Mouse (Mus musculus) MEL (cell line): ENCODE measurements at regions not wholly inside any gene's neighbourhood (a gene's known extent, or its start where the extent isn't known, plus 50 kb on each side); places are given as distances from the start of the nearest gene placed in this dataset.

Source experiments
- DNase-seq: peaks from one replicate; pipeline ENCODE4 v3.0.0; 2011; ENCODE audit warnings: low read depth, low spot score
- H3K27ac ChIP-seq: 2 replicates; pipeline ENCODE4 v1.5.1; 2012; ENCODE audit warnings: low read depth, mild to moderate bottlenecking, control low read depth, low read length, moderate library complexity; ENCODE audit not compliant: control insufficient read depth
- H3K27me3 ChIP-seq, 2 experiments: fragments of 150-350 bp in 1 of 2; sonication (generic) in 1 of 2; 2 replicates each; pipeline ENCODE4 v1.6.1; 2012; ENCODE audit warnings: low read length in 2 of 2, mild to moderate bottlenecking in 2 of 2, improper control_type of control experiment in 1 of 2, moderate library complexity in 1 of 2; ENCODE audit not compliant: insufficient read depth in 2 of 2, control insufficient read depth in 1 of 2
- H3K36me3 ChIP-seq, 2 experiments: 2 replicates each; pipeline ENCODE4 v1.6.1; 2012 to 2014; ENCODE audit warnings: low read length in 2 of 2, improper control_type of control experiment in 1 of 2, inconsistent platforms in 1 of 2, mild to moderate bottlenecking in 1 of 2; ENCODE audit not compliant: insufficient read depth in 2 of 2, control insufficient read depth in 1 of 2
- H3K4me1 ChIP-seq, 2 experiments: fragments of 150-350 bp in 1 of 2; sonication (generic) in 1 of 2; 2 replicates each; pipeline ENCODE4 v1.6.1; 2012; ENCODE audit warnings: low read length in 2 of 2, improper control_type of control experiment in 1 of 2, mild to moderate bottlenecking in 1 of 2; ENCODE audit not compliant: insufficient read depth in 2 of 2, control insufficient read depth in 1 of 2
- H3K4me3 ChIP-seq, 2 experiments: fragments of 150-350 bp in 1 of 2; sonication (generic) in 1 of 2; 2 replicates each; pipeline ENCODE4 v1.5.1; 2012; ENCODE audit warnings: low read depth in 2 of 2, low read length in 2 of 2, mild to moderate bottlenecking in 2 of 2, moderate library complexity in 2 of 2, control low read depth in 1 of 2, improper control_type of control experiment in 1 of 2; ENCODE audit not compliant: control insufficient read depth in 1 of 2, insufficient read depth in 1 of 2
- H3K79me2 ChIP-seq: 2 replicates; pipeline ENCODE4 v1.6.1; 2012; ENCODE audit warnings: mild to moderate bottlenecking, low read length, moderate library complexity; ENCODE audit not compliant: control insufficient read depth, poor library complexity, insufficient read depth
- H3K9ac ChIP-seq: 2 replicates; pipeline ENCODE4 v1.6.1; 2012; ENCODE audit warnings: low read depth, mild to moderate bottlenecking, control low read depth, low read length, moderate library complexity; ENCODE audit not compliant: control insufficient read depth, poor library complexity, severe bottlenecking
- H3K9me3 ChIP-seq: fragments of 150-350 bp; sonication (generic); replicated peaks from 2 replicates; pipeline ENCODE4 v1.6.1; 2012; ENCODE audit warnings: mild to moderate bottlenecking, low read length, improper control_type of control experiment, moderate library complexity; ENCODE audit not compliant: insufficient read depth
- BHLHE40 ChIP-seq: IDR thresholded peaks from 2 replicates; pipeline ENCODE4 v1.6.1; 2012; ENCODE audit warnings: low read depth, mild to moderate bottlenecking, inconsistent platforms, low read length, improper control_type of control experiment, borderline replicate concordance
- CHD2 ChIP-seq: IDR thresholded peaks from 2 replicates; pipeline ENCODE4 v1.6.1; 2011; ENCODE audit warnings: low read length, improper control_type of control experiment
- CTCF ChIP-seq, 3 experiments: IDR thresholded peaks in 2 of 3; conservative IDR thresholded peaks in 1 of 3; 2 replicates each; pipeline ENCODE4 v1.5.1; 2011 to 2012; ENCODE audit warnings: low read length in 3 of 3, low read depth in 2 of 3, mild to moderate bottlenecking in 2 of 3, improper control_type of control experiment in 1 of 3, inconsistent platforms in 1 of 3, mixed read lengths in 1 of 3, moderate library complexity in 1 of 3; ENCODE audit not compliant: control insufficient read depth in 1 of 3, insufficient read depth in 1 of 3, poor library complexity in 1 of 3, severe bottlenecking in 1 of 3
- E2F4 ChIP-seq: IDR thresholded peaks from 2 replicates; pipeline ENCODE4 v1.6.1; 2011; ENCODE audit warnings: low read depth, low read length, improper control_type of control experiment, borderline replicate concordance
- GABPA ChIP-seq: IDR thresholded peaks from 2 replicates; pipeline ENCODE4 v1.6.1; 2012; ENCODE audit warnings: low read depth, mild to moderate bottlenecking, inconsistent platforms, low read length, improper control_type of control experiment, moderate library complexity
- KAT2A ChIP-seq: conservative IDR thresholded peaks from 2 replicates; pipeline ENCODE4 v1.6.1; 2012; ENCODE audit warnings: low read depth, low read length, improper control_type of control experiment, inconsistent platforms
- MAX ChIP-seq: IDR thresholded peaks from 2 replicates; pipeline ENCODE4 v1.6.1; 2011; ENCODE audit warnings: low read length, improper control_type of control experiment
- MAZ ChIP-seq: IDR thresholded peaks from 2 replicates; pipeline ENCODE4 v1.6.1; 2012; ENCODE audit warnings: low read depth, mild to moderate bottlenecking, inconsistent platforms, low read length, improper control_type of control experiment
- MXI1 ChIP-seq: IDR thresholded peaks from 2 replicates; pipeline ENCODE4 v1.6.1; 2011; ENCODE audit warnings: mild to moderate bottlenecking, low read depth, low read length, improper control_type of control experiment
- NRF1 ChIP-seq: IDR thresholded peaks from 2 replicates; pipeline ENCODE4 v1.6.1; 2014; ENCODE audit warnings: low read depth, mild to moderate bottlenecking, inconsistent platforms, low read length, improper control_type of control experiment, moderate library complexity; ENCODE audit not compliant: poor library complexity, insufficient read depth, severe bottlenecking
- SMC3 ChIP-seq: IDR thresholded peaks from 2 replicates; pipeline ENCODE4 v1.6.1; 2011; ENCODE audit warnings: low read depth, low read length, improper control_type of control experiment
- USF1 ChIP-seq: IDR thresholded peaks from 2 replicates; pipeline ENCODE4 v1.6.1; 2014; ENCODE audit warnings: low read depth, mild to moderate bottlenecking, inconsistent platforms, low read length, improper control_type of control experiment, moderate library complexity
- ZKSCAN1 ChIP-seq: IDR thresholded peaks from 2 replicates; pipeline ENCODE4 v1.6.1; 2012; ENCODE audit warnings: low read depth, mild to moderate bottlenecking, inconsistent platforms, low read length, improper control_type of control experiment, moderate library complexity

- DNase-seq: no peak
- H3K27ac ChIP-seq: no peak overlapping the region
- H3K4me3 ChIP-seq: no peak overlapping the region
- H3K4me1 ChIP-seq: no peaks in the 10 kb centered on the region
- no peak overlapping the region for H3K9ac ChIP-seq
- peaks cover 0 to 2% of the 10 kb centered on the region in 2 experiments; a peak in 1 of 4 replicates for H3K27me3 ChIP-seq
- H3K79me2 ChIP-seq: no peaks in the 10 kb centered on the region
- TF ChIP-seq CHD2 (no peak), ZKSCAN1 (no peak)
- no peaks in the 10 kb centered on the region for H3K9me3 ChIP-seq
- no peaks in the 10 kb centered on the region for H3K36me3 ChIP-seq
Measured at GRCm38 (mm10) chr13:101112176-101112575, 278.9 kb upstream of the Slc30a5 start.

- TF ChIP-seq USF1 (no peak), MXI1 (no peak), MAX (no peak), E2F4 (no peak), KAT2A (no peak), BHLHE40 (no peak), GABPA (no peak), NRF1 (no peak), MAZ (no peak)
- Histone ChIP-seq H3K9ac (no peak overlapping the region), H3K27me3 (peaks cover 0 to 2% of the 10 kb centered on the region in 2 experiments; a peak in 1 of 4 replicates)
Measured at GRCm38 (mm10) chr13:101111773-101112172, 278.5 kb upstream of the Slc30a5 start.

GRCm38 (mm10) chr13:101100621-101101020 lies 267.4 kb upstream of the Slc30a5 start:
- no peak overlapping the region for H3K4me3 ChIP-seq
- H3K9ac ChIP-seq: no peak overlapping the region
- TF ChIP-seq SMC3: no peak
- TF ChIP-seq USF1: no peak
- no peak for TF ChIP-seq CTCF (IDR thresholded peaks at IDR 0.05 in 2 of 3, conservative IDR thresholded peaks at IDR 0.05 in 1 of 3; ENCODE audit: control insufficient read depth in 1 of 3, insufficient read depth in 1 of 3, low read depth in 2 of 3, low read length in 3 of 3, poor library complexity in 1 of 3, severe bottlenecking in 1 of 3)
- TF ChIP-seq ZKSCAN1: no peak
- no peaks in the 10 kb centered on the region for H3K9me3 ChIP-seq
- no peak overlapping the region for H3K27ac ChIP-seq
- no peaks in the 10 kb centered on the region for H3K36me3 ChIP-seq
- H3K4me1 ChIP-seq: no peaks in the 10 kb centered on the region
- no peaks in the 10 kb centered on the region for H3K79me2 ChIP-seq
- no peak for DNase-seq
- peaks cover 0 to 3% of the 10 kb centered on the region in 2 experiments; a peak in 2 of 4 replicates for H3K27me3 ChIP-seq

More at GRCm38 (mm10) chr13:101111773-101112172, 278.5 kb upstream of the Slc30a5 start:
- Histone ChIP-seq H3K36me3 (no peaks in the 10 kb centered on the region), H3K4me3 (no peak overlapping the region), H3K27ac (no peak overlapping the region), H3K9me3 (no peaks in the 10 kb centered on the region), H3K79me2 (no peaks in the 10 kb centered on the region), H3K4me1 (no peaks in the 10 kb centered on the region)
- DNase-seq: no peak
